Mouse (Mus musculus) thymus, postnatal 36 days (tissue): ENCODE data around the gene Olfr1281.
"Not testable (repeated sequence)": the region's sequence is repeated elsewhere in the genome, so short reads cannot be mapped to it uniquely, and the experiment has no call there.

Experiments
- DNase-seq, 2 experiments: peaks; one replicate each; pipeline ENCODE4 v3.0.0; 2022; ENCODE audit warnings: mixed read lengths in 2 of 2

Olfr1281 gene

GRCm38 (mm10) chr2:111326220-111326619 lies at the start of gene Olfr1281:
Olfr1281 (plus strand) TSS chr2:111326520.
- no peak for DNase-seq

GRCm38 (mm10) chr2:111289836-111290235 lies 36.5 kb upstream of the Olfr1281 start, which contains the start of gene Olfr1278:
Olfr1278 (plus strand) TSS chr2:111290136.
- no peak for DNase-seq

GRCm38 (mm10) chr2:111298541-111298940 lies 27.8 kb upstream of the Olfr1281 start:
- DNase-seq = no peak

GRCm38 (mm10) chr2:111300374-111300773 lies 25.9 kb upstream of the Olfr1281 start, which contains the start of gene Olfr1279:
Olfr1279 (plus strand) TSS chr2:111300635.
- no peak for DNase-seq

GRCm38 (mm10) chr2:111313717-111314116 lies 12.6 kb upstream of the Olfr1281 start, which contains the start of gene Olfr1280:
Olfr1280 (plus strand) TSS chr2:111314017.
- no peak for DNase-seq

- DNase-seq = not testable (repeated sequence)
These were observed 7.4 kb downstream of the Olfr1281 start for GRCm38 (mm10) chr2:111333721-111334120.

- DNase-seq = no peak
These were observed 9.7 kb downstream of the Olfr1281 start, which contains the start of gene Olfr1282 for GRCm38 (mm10) chr2:111335976-111336375. Olfr1282 (minus strand) TSS chr2:111336076.

GRCm38 (mm10) chr2:111366490-111366889 lies 40.2 kb downstream of the Olfr1281 start, which contains the start of gene Olfr1283:
Olfr1283 (plus strand) TSS chr2:111366790.
- DNase-seq = no peak

GRCm38 (mm10) chr2:111375222-111375621 lies 48.9 kb downstream of the Olfr1281 start, which contains the start of gene Olfr1284:
Olfr1284 (plus strand) TSS chr2:111375522.
- DNase-seq = no peak
